Mouse (Mus musculus) bone marrow, adult 2 months (tissue): ENCODE measurements at regions not wholly inside any gene's neighbourhood (a gene's known extent, or its start where the extent isn't known, plus 50 kb on each side); places are given as distances from the start of the nearest gene placed in this dataset.

Experiments used
- H3K27ac ChIP-seq: fragments of 200-500 bp; 2 replicates; pipeline ENCODE4 v1.5.1; 2012; ENCODE audit warnings: low read depth, mild to moderate bottlenecking, control low read depth, inconsistent platforms, low read length; ENCODE audit not compliant: control insufficient read depth, poor library complexity, insufficient read depth
- H3K4me1 ChIP-seq: fragments of 200-500 bp; 2 replicates; pipeline ENCODE4 v1.6.1; 2011; ENCODE audit warnings: low read length; ENCODE audit not compliant: control insufficient read depth, insufficient read depth
- H3K4me3 ChIP-seq: fragments of 200-500 bp; replicated peaks from 2 replicates; pipeline ENCODE3; 2011; ENCODE audit warnings: mild to moderate bottlenecking, low read depth, low read length, control low read depth; ENCODE audit not compliant: control insufficient read depth
- CTCF ChIP-seq: fragments of 200-500 bp; IDR thresholded peaks from 2 replicates; pipeline ENCODE4 v1.5.1; 2011; ENCODE audit warnings: low read length, control low read depth; ENCODE audit not compliant: control insufficient read depth, insufficient read depth
- POLR2A ChIP-seq: fragments of 200-500 bp; IDR thresholded peaks from 2 replicates; pipeline ENCODE4 v1.6.1; 2011; ENCODE audit warnings: low read depth, mild to moderate bottlenecking, control low read depth, low read length, borderline replicate concordance; ENCODE audit not compliant: control insufficient read depth
- WGBS: fragments of 180-500 bp; shearing (Covaris S2); methylation state at CpG from one replicate; pipeline ENCODE4 v1.1.7; 2018; 5-methylcytosine and 5-hydroxymethylcytosine counted together

DNA sequence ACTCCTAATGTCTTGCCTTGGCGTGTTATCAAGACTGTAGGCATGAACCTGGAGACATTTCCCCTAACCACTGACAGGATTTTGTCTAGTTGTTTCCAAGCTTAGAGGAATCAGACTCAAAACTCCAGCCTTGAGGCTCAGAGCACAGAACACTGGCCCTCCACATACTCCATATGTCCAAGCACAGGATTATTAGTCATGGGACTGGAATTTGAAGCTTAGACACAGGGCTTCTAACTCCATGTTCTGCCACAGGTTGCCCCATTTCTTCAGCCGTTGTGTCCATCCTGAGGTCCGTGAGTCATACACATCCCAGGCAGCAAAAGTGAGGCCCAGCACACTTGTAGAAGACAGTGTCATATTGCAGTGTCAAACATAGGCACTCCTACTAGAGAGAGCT, 68.9 kb downstream of the Gpr6 start:
- H3K4me1 ChIP-seq = peaks cover 4% of the 10 kb centered on the region
- H3K4me3 ChIP-seq = no peak overlapping the region
- no peak overlapping the region for H3K27ac ChIP-seq
- no peak for TF ChIP-seq POLR2A
- 74% methylated on average over 3 of the region's 3 CpGs for WGBS

DNA sequence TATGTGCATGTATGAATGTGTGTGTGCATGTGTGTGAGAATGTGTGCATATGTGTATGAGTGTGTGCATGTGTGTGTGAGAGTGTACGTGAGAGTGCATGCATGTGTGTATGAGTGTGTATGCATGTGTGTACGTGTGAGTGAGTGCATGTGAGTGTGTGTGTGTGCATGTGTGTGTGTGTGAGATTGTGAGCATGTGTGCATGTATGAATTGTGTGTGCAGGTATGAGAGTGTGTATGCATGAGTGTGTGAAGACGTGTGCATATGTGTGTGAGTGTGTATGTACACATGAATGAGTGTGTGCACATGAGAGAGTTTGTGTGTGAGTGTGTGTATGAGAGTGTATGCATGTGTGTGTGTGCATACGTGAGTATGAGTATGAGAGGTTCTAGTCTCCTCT, 71.1 kb downstream of the Gpr6 start:
- Histone ChIP-seq H3K4me1 (peaks cover 2% of the 10 kb centered on the region), H3K27ac (no peak overlapping the region), H3K4me3 (no peak overlapping the region)
- 79% methylated on average over 4 of the region's 4 CpGs for WGBS
- no peak for TF ChIP-seq CTCF
- TF ChIP-seq POLR2A = no peak

DNA sequence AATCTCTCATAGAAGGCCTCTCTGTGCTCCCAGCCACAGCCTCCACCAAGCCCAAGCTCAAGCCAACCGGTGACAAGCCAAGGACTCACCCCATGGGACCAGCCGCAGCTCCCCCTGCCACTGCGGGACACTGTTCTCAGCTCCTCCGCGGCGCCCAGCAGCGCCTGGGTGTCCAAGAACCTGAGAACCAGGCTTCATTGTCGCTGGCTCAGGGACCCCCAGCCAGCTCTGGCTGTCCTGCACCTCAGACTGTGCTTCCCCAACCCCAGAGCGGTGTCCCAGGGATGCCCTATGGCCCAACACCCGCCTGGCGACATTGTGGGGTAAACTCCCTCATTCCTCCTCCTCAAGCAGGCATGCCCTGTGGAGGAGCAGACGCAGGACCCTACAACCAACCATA, 72.6 kb downstream of the Gpr6 start:
- Histone ChIP-seq H3K4me1 (no peaks in the 10 kb centered on the region; the same call in 1 of the 2 replicates), H3K4me3 (no peak overlapping the region), H3K27ac (no peak overlapping the region)
- WGBS = 78% methylated on average over 12 of the region's 12 CpGs
- no peak for TF ChIP-seq POLR2A
- no peak for TF ChIP-seq CTCF

DNA sequence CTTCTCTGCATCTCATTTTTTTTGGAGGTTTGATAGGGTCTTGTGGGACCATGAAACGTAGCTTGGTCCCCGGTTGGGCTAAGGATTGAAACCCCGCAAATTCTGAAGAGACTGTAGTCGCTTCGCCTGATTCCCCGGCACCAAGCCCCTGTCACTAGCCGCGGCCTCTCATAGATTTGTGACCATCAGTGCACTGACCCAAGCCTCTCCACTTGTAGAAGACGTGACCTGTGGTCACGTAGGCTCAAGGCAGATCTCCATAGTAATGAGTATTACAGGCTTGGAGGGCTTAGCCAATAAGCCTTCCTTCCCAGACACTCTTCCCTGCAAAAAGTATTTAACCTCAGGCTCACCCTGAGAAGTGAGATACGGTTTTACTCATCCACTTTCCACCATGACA, 73.3 kb downstream of the Gpr6 start:
- H3K27ac ChIP-seq = no peak overlapping the region
- TF ChIP-seq POLR2A = no peak
- TF ChIP-seq CTCF = no peak
- H3K4me3 ChIP-seq = no peak overlapping the region
- WGBS = 89% methylated on average over 11 of the region's 11 CpGs
- H3K4me1 ChIP-seq = no peaks in the 10 kb centered on the region; the same call in 1 of the 2 replicates

DNA sequence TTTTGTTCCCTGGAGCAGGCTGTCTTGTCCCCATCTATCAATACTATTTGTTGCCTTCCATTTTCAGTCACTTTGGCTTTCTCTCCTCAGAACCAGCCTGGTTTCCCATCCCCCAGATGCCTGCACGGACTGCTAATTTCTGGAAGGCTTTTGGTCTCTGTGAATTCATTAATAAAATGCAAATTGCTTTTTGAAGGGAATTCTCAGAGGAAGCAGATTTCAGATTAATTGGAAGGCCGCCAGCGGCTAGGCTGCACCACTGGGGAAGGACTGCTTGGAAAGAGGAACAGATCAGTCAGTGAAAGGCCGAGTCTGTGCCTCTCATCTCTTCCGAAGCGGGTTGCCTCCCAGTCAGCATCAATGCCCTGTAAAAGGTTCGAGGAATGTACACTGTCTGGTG, 73.8 kb downstream of the Gpr6 start:
- 49% methylated on average over 7 of the region's 7 CpGs for WGBS
- TF ChIP-seq POLR2A (no peak), CTCF (no peak)
- Histone ChIP-seq H3K27ac (no peak overlapping the region), H3K4me1 (no peaks in the 10 kb centered on the region; the same call in 1 of the 2 replicates), H3K4me3 (no peak overlapping the region)

DNA sequence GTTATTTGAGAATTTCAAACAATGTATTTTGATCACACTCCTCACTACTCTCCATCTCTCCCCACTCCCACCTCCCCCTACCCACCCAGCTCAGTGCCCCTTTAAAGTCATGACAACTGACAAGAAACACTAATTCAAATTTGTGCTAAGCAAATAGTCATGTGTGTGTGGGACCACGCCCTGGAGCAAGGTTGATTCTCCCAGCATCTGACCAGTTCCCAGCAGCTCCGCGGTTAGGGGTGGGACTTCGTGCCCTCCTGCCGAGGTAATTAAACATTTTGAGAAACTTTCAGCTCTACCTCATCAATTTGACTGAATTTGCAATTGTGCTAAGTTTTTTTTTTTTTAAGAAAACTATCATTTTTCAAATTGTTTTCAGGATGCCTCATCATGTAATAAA, 74.5 kb downstream of the Gpr6 start:
- 67% methylated on average over 5 of the region's 5 CpGs for WGBS
- H3K4me1 ChIP-seq = no peaks in the 10 kb centered on the region; the same call in 1 of the 2 replicates
- TF ChIP-seq POLR2A = no peak
- TF ChIP-seq CTCF = no peak
- no peak overlapping the region for H3K4me3 ChIP-seq
- H3K27ac ChIP-seq = no peak overlapping the region
